ENCODE assay signal across 8 mouse cellular contexts in the genomic region with DNA sequence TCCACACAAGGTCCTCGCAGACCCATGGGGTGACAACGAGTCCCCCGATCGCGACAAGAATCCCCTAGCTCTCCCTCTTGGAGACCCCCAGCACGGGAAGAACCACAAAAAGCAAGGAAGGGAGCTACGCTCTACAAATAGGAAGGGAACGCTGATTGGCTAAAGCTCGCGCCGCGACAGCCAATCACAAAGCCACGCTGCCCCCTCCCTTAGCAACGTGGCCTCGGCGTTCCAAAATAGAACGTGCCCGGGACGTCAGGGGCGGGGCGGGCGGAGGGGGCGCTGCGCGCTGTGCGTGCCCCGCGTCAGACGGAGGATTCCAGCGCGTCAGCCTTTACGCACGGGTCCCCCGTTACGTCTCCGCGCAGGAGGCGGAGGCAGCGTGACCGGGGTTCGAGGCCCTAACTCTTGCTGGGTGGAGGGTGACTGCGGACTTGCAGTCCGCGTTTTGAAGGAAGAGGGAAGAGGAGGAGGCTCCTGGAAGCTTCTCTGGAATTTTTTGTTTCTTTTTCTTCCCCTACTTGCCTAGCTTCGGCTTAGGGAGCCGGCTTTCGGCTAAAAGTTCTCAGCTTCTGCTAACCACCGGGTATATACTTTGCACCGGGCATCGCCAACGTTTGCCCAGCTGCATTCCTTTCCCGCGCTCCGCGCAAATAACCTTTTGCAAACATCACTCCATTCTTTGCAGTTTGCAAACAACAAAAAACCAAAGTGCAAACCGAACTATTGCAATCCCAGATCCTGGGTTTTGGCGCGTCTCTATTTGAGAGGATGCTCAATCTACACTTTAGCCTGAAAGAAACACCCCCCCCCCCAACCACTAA. TPM values are rescaled to one million over a fixed set of nuclear protein-coding genes. Genes with fewer than 3 reads are reported as not detected.
A peak's percentile ranks its signal among the peaks of the same experiment; 100 is the strongest.
DNase-seq lines count a peak whose midpoint lies in the region; ATAC-seq and TF ChIP-seq lines count a peak whose summit lies in the region.

No protein-coding gene starts in this region.

- under 1% methylated on average over 58 of the region's 58 CpGs for WGBS in hindbrain, embryonic 12.5 days
- WGBS in lung, postnatal 0 days, result under 1% methylated on average over 51 of the region's 58 CpGs

- H3K27ac ChIP-seq in hindbrain, embryonic 12.5 days, result peak overlapping the region; percentile 58
- peak overlapping the region; percentile 84 for H3K27ac ChIP-seq in lung, postnatal 0 days (ENCODE audit: low read length)

- TF ChIP-seq CTCF in lung, postnatal 0 days (IDR thresholded peaks at IDR 0.05), result peak; percentile 51

- H3K4me1 ChIP-seq in hindbrain, embryonic 12.5 days, result peaks cover 34% of the 10 kb centered on the region
- peaks cover 12% of the 10 kb centered on the region for H3K4me1 ChIP-seq in lung, postnatal 0 days (ENCODE audit: insufficient read depth, low read depth, low read length)

- H3K4me2 ChIP-seq in hindbrain, embryonic 12.5 days (replicated peaks), result peak overlapping the region; percentile 95
- peak overlapping the region; percentile 99 for H3K4me2 ChIP-seq in lung, postnatal 0 days (replicated peaks; ENCODE audit: low read depth, low read length)

- ATAC-seq in hindbrain, embryonic 12.5 days (ENCODE audit: low FRiP score), result peak; percentile 75
- peak; percentile 91 for ATAC-seq in lung, postnatal 0 days

- H3K27me3 ChIP-seq in hindbrain, embryonic 12.5 days, result peaks cover 62% of the 10 kb centered on the region
- peaks cover 36% of the 10 kb centered on the region for H3K27me3 ChIP-seq in lung, postnatal 0 days (replicated peaks; ENCODE audit: insufficient read depth, low read length)

- no peaks in the 10 kb centered on the region for H3K9me3 ChIP-seq in hindbrain, embryonic 12.5 days (replicated peaks)
- no peaks in the 10 kb centered on the region for H3K9me3 ChIP-seq in lung, postnatal 0 days (ENCODE audit: low read length)

- H3K4me3 ChIP-seq in hindbrain, embryonic 12.5 days, result peak overlapping the region; percentile 67
- peak overlapping the region; percentile 60 for H3K4me3 ChIP-seq in lung, postnatal 0 days (ENCODE audit: low read depth, low read length)

- no peaks in the 10 kb centered on the region for H3K36me3 ChIP-seq in hindbrain, embryonic 12.5 days
- no peaks in the 10 kb centered on the region for H3K36me3 ChIP-seq in lung, postnatal 0 days (ENCODE audit: insufficient read depth, low read length)

- peak; percentile 98 for DNase-seq in NIH3T3 (ENCODE audit: low read depth)
- DNase-seq in cerebellum, postnatal 10 days, result peak; percentile 98
- peak; percentile 94 to 96 for DNase-seq in frontal cortex, postnatal 10 days (ENCODE audit: low spot score in 2 of 2)
- peak; percentile 94 to 95 for DNase-seq in layer of hippocampus, postnatal 10 days (ENCODE audit: low spot score in 2 of 2)
- peak; percentile 98 for DNase-seq in lung, postnatal 0 days (ENCODE audit: low spot score)
- peak; percentile 94 for DNase-seq in ovary, postnatal 14 days (ENCODE audit: low spot score)
- DNase-seq in thymus, postnatal 10 days (ENCODE audit: low spot score in 2 of 2), result peak; percentile 93 to 95

- peak; percentile 19; the same call in 1 of the 2 replicates for TF ChIP-seq EP300 in lung, postnatal 0 days (IDR thresholded peaks at IDR 0.05)

- H3K9ac ChIP-seq in hindbrain, embryonic 12.5 days, result peak overlapping the region; percentile 47
- peak overlapping the region; percentile 39 for H3K9ac ChIP-seq in lung, postnatal 0 days (replicated peaks; ENCODE audit: low read depth)

RNA-seq across cellular contexts. Expression of gene Fosb, which starts 1.2 kb away (rescaled TPM):
- 0.10 TPM in 1 of 2 replicates, not detected in the other for polyA plus RNA-seq in hindbrain, embryonic 12.5 days (2016; fragmentation: Nextera tagmentation; extraction: Ambion mirVana)
- total RNA-seq in layer of hippocampus, postnatal 10 days (2021), result 1 to 10 TPM; 1.4 to 2.0 TPM
- polyA plus RNA-seq in lung, postnatal 0 days (2015; fragmentation: Nextera tagmentation; extraction: Ambion mirVana), result 0.17 and 0.44 TPM in 2 replicates

RNA-seq across cellular contexts. Expression of gene Rtn2, which starts 26.2 kb away (rescaled TPM):
- polyA plus RNA-seq in hindbrain, embryonic 12.5 days (2016; fragmentation: Nextera tagmentation; extraction: Ambion mirVana), result 67.8 and 68.0 TPM in 2 replicates
- total RNA-seq in layer of hippocampus, postnatal 10 days (2021), result 100 to 1,000 TPM; 118 to 127 TPM
- polyA plus RNA-seq in lung, postnatal 0 days (2015; fragmentation: Nextera tagmentation; extraction: Ambion mirVana), result 23.8 and 26.6 TPM in 2 replicates

RNA-seq across cellular contexts. Expression of gene Ppm1n, which starts 28.8 kb away (rescaled TPM):
- polyA plus RNA-seq in hindbrain, embryonic 12.5 days (2016; fragmentation: Nextera tagmentation; extraction: Ambion mirVana), result 0.17 TPM in 1 of 2 replicates, not detected in the other
- under 1 TPM in 1 of 2 experiments, not detected in 1; 0.31 TPM for total RNA-seq in layer of hippocampus, postnatal 10 days (2021)
- not detected in 2 replicates for polyA plus RNA-seq in lung, postnatal 0 days (2015; fragmentation: Nextera tagmentation; extraction: Ambion mirVana)

RNA-seq across cellular contexts. Expression of gene Ercc1, which starts 35.9 kb away (rescaled TPM):
- polyA plus RNA-seq in hindbrain, embryonic 12.5 days (2016; fragmentation: Nextera tagmentation; extraction: Ambion mirVana), result 95.6 and 96.8 TPM in 2 replicates
- 10 to 100 TPM; 43.1 to 43.9 TPM for total RNA-seq in layer of hippocampus, postnatal 10 days (2021)
- polyA plus RNA-seq in lung, postnatal 0 days (2015; fragmentation: Nextera tagmentation; extraction: Ambion mirVana), result 51.0 and 57.8 TPM in 2 replicates

RNA-seq across cellular contexts. Expression of gene Vasp, which starts 37.0 kb away (rescaled TPM):
- 52.7 and 60.3 TPM in 2 replicates for polyA plus RNA-seq in hindbrain, embryonic 12.5 days (2016; fragmentation: Nextera tagmentation; extraction: Ambion mirVana)
- total RNA-seq in layer of hippocampus, postnatal 10 days (2021), result 10 to 100 TPM; 26.4 to 27.3 TPM
- polyA plus RNA-seq in lung, postnatal 0 days (2015; fragmentation: Nextera tagmentation; extraction: Ambion mirVana), result 109 and 121 TPM in 2 replicates

Comparison
In these comparisons a context has a peak if more than half of its experiments do, and no peak if none do; other contexts are left out.
1. Peak in every context shown above with its lines: DNase-seq, ATAC-seq, H3K4me3 ChIP-seq and H3K27ac ChIP-seq.